Mouse (Mus musculus): Measurements from ENCODE around the gene Agap2. TPM values are rescaled to one million over a fixed set of nuclear protein-coding genes. Genes with fewer than 3 reads are reported as not detected.

Gene Agap2
- polyA plus RNA-seq, 1 experiment from 2014 or later: 0.04 TPM

- no peak for ATAC-seq (ENCODE audit: low FRiP score, low TSS enrichment)
- Histone ChIP-seq H3K36me3 (ENCODE audit: insufficient read depth, low read length) (no peaks in the 10 kb centered on the region), H3K4me3 (ENCODE audit: low read length) (no peak overlapping the region), H3K9me3 (ENCODE audit: low read length) (no peaks in the 10 kb centered on the region), H3K27me3 (ENCODE audit: insufficient read depth, low read length) (peaks cover 76% of the 10 kb centered on the region), H3K27ac (ENCODE audit: low read length) (no peak overlapping the region), H3K4me2 (replicated peaks; ENCODE audit: low read depth, low read length) (no peak overlapping the region), H3K9ac (replicated peaks; ENCODE audit: low read length) (no peak overlapping the region), H3K4me1 (ENCODE audit: insufficient read depth, low read length) (peaks cover 26% of the 10 kb centered on the region)
- 23% methylated on average over 8 of the region's 8 CpGs for WGBS
Measured at GRCm38 (mm10) chr10:127083292-127083914, 8.3 kb downstream of the Agap2 start.

GRCm38 (mm10) chr10:127083915-127084306 lies 8.8 kb downstream of the Agap2 start:
- H3K27me3 ChIP-seq (ENCODE audit: insufficient read depth, low read length): peaks cover 73% of the 10 kb centered on the region

DNA sequence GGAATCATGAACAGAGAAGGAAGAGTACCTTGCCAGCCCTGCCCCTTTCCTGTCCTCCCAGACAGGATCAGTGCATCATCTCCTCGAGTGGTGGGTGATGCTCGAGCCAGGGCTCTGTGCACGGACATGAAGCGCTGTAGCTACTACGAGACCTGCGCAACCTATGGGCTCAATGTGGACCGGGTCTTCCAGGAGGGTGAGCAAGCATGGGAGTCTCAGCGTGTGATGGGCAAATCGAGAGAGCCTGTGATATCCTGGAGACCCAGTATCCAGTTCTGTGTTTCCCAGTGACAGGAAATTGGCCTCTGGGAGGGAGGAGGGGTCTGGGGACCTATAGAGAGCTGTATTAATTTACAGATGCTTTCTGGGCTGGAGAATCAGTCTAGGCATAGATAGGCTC lies 10.0 kb downstream of the Agap2 start:
- H3K36me3 ChIP-seq (ENCODE audit: insufficient read depth, low read length): no peaks in the 10 kb centered on the region
- H3K4me2 ChIP-seq (replicated peaks; ENCODE audit: low read depth, low read length): no peak overlapping the region
- H3K27ac ChIP-seq (ENCODE audit: low read length): no peak overlapping the region
- WGBS: 77% methylated on average over 9 of the region's 9 CpGs
- no peak for ATAC-seq (ENCODE audit: low FRiP score, low TSS enrichment)
- peaks cover 13% of the 10 kb centered on the region for H3K4me1 ChIP-seq (ENCODE audit: insufficient read depth, low read length)
- no peaks in the 10 kb centered on the region for H3K9me3 ChIP-seq (ENCODE audit: low read length)
- H3K27me3 ChIP-seq (ENCODE audit: insufficient read depth, low read length): peaks cover 73% of the 10 kb centered on the region
- H3K4me3 ChIP-seq (ENCODE audit: low read length): no peak overlapping the region
- no peak overlapping the region for H3K9ac ChIP-seq (replicated peaks; ENCODE audit: low read length)

More at GRCm38 (mm10) chr10:127083915-127084306, 8.8 kb downstream of the Agap2 start:
- no peak overlapping the region for H3K4me2 ChIP-seq (replicated peaks; ENCODE audit: low read depth, low read length)
- no peak overlapping the region for H3K9ac ChIP-seq (replicated peaks; ENCODE audit: low read length)
- 34% methylated on average over 5 of the region's 5 CpGs for WGBS
- no peak overlapping the region for H3K4me3 ChIP-seq (ENCODE audit: low read length)
- no peak overlapping the region for H3K27ac ChIP-seq (ENCODE audit: low read length)
- no peak for ATAC-seq (ENCODE audit: low FRiP score, low TSS enrichment)
- no peaks in the 10 kb centered on the region for H3K36me3 ChIP-seq (ENCODE audit: insufficient read depth, low read length)
- H3K9me3 ChIP-seq (ENCODE audit: low read length): no peaks in the 10 kb centered on the region
- H3K4me1 ChIP-seq (ENCODE audit: insufficient read depth, low read length): peaks cover 25% of the 10 kb centered on the region

- WGBS: 69% methylated on average over 6 of the region's 6 CpGs
- H3K36me3 ChIP-seq (ENCODE audit: insufficient read depth, low read length): no peaks in the 10 kb centered on the region
- H3K9ac ChIP-seq (replicated peaks; ENCODE audit: low read length): no peak overlapping the region
- no peak for ATAC-seq (ENCODE audit: low FRiP score, low TSS enrichment)
- no peaks in the 10 kb centered on the region for H3K9me3 ChIP-seq (ENCODE audit: low read length)
- H3K27me3 ChIP-seq (ENCODE audit: insufficient read depth, low read length): peaks cover 73% of the 10 kb centered on the region
- H3K27ac ChIP-seq (ENCODE audit: low read length): no peak overlapping the region
- no peak overlapping the region for H3K4me3 ChIP-seq (ENCODE audit: low read length)
- H3K4me2 ChIP-seq (replicated peaks; ENCODE audit: low read depth, low read length): no peak overlapping the region
- H3K4me1 ChIP-seq (ENCODE audit: insufficient read depth, low read length): peaks cover 12% of the 10 kb centered on the region
Measured at GRCm38 (mm10) chr10:127085633-127086032, 10.5 kb downstream of the Agap2 start.

DNA sequence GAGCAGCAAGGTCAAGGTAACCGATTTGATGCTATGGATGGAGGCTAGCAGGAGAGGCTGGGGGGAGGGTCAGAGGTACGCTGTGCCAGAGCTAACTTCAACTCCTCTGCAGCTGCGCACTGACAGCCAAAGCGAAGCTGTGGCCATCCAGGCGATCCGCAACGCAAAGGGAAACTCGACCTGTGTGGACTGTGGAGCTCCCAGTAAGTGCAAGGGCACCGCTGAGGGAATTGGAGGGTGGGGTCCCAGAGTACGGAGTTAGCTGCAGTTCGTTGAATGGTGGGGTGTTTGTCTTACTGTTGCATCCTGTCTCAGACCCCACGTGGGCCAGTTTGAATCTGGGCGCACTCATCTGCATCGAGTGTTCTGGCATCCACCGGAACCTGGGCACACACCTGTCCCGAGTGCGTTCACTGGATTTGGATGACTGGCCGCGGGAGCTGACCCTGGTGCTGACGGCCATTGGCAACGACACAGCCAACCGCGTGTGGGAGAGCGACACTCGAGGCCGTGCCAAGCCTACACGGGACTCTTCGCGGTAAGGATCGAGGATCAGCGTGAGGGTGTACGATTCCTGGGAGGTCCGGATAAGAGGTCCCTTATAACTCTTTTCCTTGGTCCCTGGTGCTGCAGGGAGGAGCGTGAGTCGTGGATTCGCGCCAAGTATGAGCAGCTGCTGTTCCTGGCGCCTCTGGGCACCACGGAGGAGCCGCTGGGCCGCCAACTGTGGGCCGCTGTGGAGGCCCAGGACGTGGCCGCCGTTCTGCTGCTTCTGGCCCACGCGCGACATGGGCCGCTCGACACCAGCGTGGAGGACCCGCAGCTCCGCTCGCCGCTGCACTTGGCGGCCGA lies 15.7 kb downstream of the Agap2 start:
- peak; percentile 28 for ATAC-seq (ENCODE audit: low FRiP score, low TSS enrichment)
- Histone ChIP-seq H3K36me3 (ENCODE audit: insufficient read depth, low read length) (0 out of 2 replicates have a peak, but pooled peaks cover 6% of the 10 kb centered on the region), H3K4me2 (replicated peaks; ENCODE audit: low read depth, low read length) (peak overlapping the region; percentile 34), H3K4me3 (ENCODE audit: low read length) (peak overlapping the region; percentile 22), H3K9ac (replicated peaks; ENCODE audit: low read length) (no peak overlapping the region), H3K27me3 (ENCODE audit: insufficient read depth, low read length) (peaks cover 59% of the 10 kb centered on the region), H3K4me1 (ENCODE audit: insufficient read depth, low read length) (peaks cover 17% of the 10 kb centered on the region), H3K27ac (ENCODE audit: low read length) (no peak overlapping the region), H3K9me3 (ENCODE audit: low read length) (no peaks in the 10 kb centered on the region)
- 5% methylated on average over 57 of the region's 57 CpGs for WGBS

DNA sequence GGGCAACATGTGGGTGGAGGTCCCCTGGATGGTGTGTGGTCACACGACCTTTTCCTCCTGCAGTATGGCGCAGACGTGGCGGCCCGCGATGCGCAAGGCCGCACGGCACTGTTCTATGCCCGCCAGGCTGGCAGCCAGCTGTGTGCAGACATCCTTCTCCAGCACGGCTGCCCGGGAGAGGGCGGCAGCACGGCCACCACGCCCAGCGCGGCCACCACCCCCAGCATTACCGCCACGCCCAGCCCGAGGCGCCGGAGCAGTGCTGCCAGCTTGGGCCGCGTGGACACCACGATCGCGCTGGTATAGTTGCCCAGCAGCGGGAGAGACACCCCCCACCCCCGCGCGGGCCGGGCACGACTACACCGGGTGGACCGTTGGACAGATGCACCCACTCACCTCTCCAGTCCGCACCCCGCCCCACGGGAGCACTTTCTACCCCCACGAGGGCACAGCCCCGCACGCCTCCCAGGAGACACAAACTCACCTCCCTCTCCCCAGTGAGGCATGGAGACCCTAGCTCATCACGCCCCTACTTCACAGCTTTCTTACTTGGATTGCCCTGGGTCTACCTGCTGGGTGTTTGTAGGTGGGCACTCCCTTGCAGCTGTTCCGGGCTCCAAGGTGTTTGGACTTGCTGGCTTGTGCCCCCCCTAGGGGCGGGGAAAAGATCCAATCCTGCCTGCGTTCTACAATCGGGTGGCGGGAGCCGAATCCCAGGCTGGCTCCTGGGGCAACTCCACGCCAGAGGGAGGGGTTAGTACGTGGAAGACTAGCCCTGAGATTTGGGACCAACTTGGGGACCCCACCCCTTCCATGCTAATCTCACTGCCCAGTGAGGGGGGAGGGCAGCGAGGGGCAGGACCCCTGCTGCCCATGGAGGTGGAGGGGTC lies 16.7 kb downstream of the Agap2 start:
- Histone ChIP-seq H3K36me3 (ENCODE audit: insufficient read depth, low read length) (0 out of 2 replicates have a peak, but pooled peaks cover 9% of the 10 kb centered on the region), H3K27me3 (ENCODE audit: insufficient read depth, low read length) (peaks cover 59% of the 10 kb centered on the region), H3K4me3 (ENCODE audit: low read length) (peak overlapping the region; percentile 22), H3K9ac (replicated peaks; ENCODE audit: low read length) (no peak overlapping the region), H3K4me2 (replicated peaks; ENCODE audit: low read depth, low read length) (peak overlapping the region; percentile 34), H3K27ac (ENCODE audit: low read length) (no peak overlapping the region), H3K4me1 (ENCODE audit: insufficient read depth, low read length) (peaks cover 17% of the 10 kb centered on the region), H3K9me3 (ENCODE audit: low read length) (no peaks in the 10 kb centered on the region)
- ATAC-seq (ENCODE audit: low FRiP score, low TSS enrichment): peak; percentile 39
- 9% methylated on average over 51 of the region's 51 CpGs for WGBS

GRCm38 (mm10) chr10:127092742-127093141 lies 17.7 kb downstream of the Agap2 start:
- Histone ChIP-seq H3K27ac (ENCODE audit: low read length) (no peak overlapping the region), H3K4me1 (ENCODE audit: insufficient read depth, low read length) (peaks cover 17% of the 10 kb centered on the region), H3K27me3 (ENCODE audit: insufficient read depth, low read length) (peaks cover 54% of the 10 kb centered on the region), H3K4me3 (ENCODE audit: low read length) (no peak overlapping the region), H3K36me3 (ENCODE audit: insufficient read depth, low read length) (peaks cover 13% of the 10 kb centered on the region; the same call in 1 of the 2 replicates), H3K9me3 (ENCODE audit: low read length) (no peaks in the 10 kb centered on the region), H3K9ac (replicated peaks; ENCODE audit: low read length) (no peak overlapping the region), H3K4me2 (replicated peaks; ENCODE audit: low read depth, low read length) (no peak overlapping the region)
- WGBS: 51% methylated on average over 4 of the region's 4 CpGs
- ATAC-seq (ENCODE audit: low FRiP score, low TSS enrichment): no peak

GRCm38 (mm10) chr10:127094382-127094802 lies 19.3 kb downstream of the Agap2 start:
- H3K4me1 ChIP-seq (ENCODE audit: insufficient read depth, low read length): peaks cover 17% of the 10 kb centered on the region
- 47% methylated on average over 7 of the region's 7 CpGs for WGBS
- no peak for ATAC-seq (ENCODE audit: low FRiP score, low TSS enrichment)
- H3K27ac ChIP-seq (ENCODE audit: low read length): no peak overlapping the region
- peaks cover 43% of the 10 kb centered on the region for H3K27me3 ChIP-seq (ENCODE audit: insufficient read depth, low read length)
- H3K9ac ChIP-seq (replicated peaks; ENCODE audit: low read length): no peak overlapping the region
- no peaks in the 10 kb centered on the region for H3K9me3 ChIP-seq (ENCODE audit: low read length)
- peaks cover 16% of the 10 kb centered on the region for H3K36me3 ChIP-seq (ENCODE audit: insufficient read depth, low read length)
- H3K4me3 ChIP-seq (ENCODE audit: low read length): no peak overlapping the region
- H3K4me2 ChIP-seq (replicated peaks; ENCODE audit: low read depth, low read length): no peak overlapping the region

DNA sequence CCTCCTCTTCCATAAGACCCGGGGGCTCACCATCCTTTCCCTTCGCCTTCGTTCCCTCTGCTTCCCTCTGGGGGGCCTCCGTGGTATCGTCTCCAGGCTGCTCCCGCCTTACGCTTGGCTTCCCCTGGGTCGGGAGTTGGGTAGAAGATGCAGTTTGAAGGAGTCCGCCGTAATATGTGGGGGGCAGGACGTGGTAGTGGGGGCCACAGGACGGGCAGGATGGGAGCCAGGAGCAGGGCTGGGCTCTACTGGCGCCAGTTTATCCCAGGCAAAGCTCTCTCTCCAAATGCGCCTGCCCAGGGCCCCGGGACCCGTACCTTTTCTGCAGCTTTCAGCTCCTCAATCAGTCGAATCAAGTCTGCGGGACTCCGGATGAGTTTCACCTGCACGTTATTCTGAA lies 23.4 kb downstream of the Agap2 start:
- H3K9me3 ChIP-seq (ENCODE audit: low read length): no peaks in the 10 kb centered on the region
- H3K27ac ChIP-seq (ENCODE audit: low read length): no peak overlapping the region
- peaks cover 2% of the 10 kb centered on the region for H3K27me3 ChIP-seq (ENCODE audit: insufficient read depth, low read length)
- no peaks in the 10 kb centered on the region for H3K4me1 ChIP-seq (ENCODE audit: insufficient read depth, low read length)
- no peak overlapping the region for H3K4me3 ChIP-seq (ENCODE audit: low read length)
- WGBS: 80% methylated on average over 20 of the region's 20 CpGs
- no peak for ATAC-seq (ENCODE audit: low FRiP score, low TSS enrichment)
- no peak overlapping the region for H3K9ac ChIP-seq (replicated peaks; ENCODE audit: low read length)
- peaks cover 25% of the 10 kb centered on the region for H3K36me3 ChIP-seq (ENCODE audit: insufficient read depth, low read length)
- H3K4me2 ChIP-seq (replicated peaks; ENCODE audit: low read depth, low read length): no peak overlapping the region

Measured in kidney, embryonic 16.5 days (tissue).